Mouse (Mus musculus) small intestine, adult 2 months (tissue): Measurements from ENCODE around the gene Tcf7l1. TPM values are rescaled to one million over a fixed set of nuclear protein-coding genes. Genes with fewer than 3 reads are reported as not detected.

Experiments
- H3K27ac ChIP-seq: fragments of 200-500 bp; 2 replicates; pipeline ENCODE4 v1.5.1; 2012; ENCODE audit warnings: low read depth, low read length, control low read depth, inconsistent platforms; ENCODE audit not compliant: insufficient read depth
- H3K27me3 ChIP-seq: fragments of 200-500 bp; 2 replicates; pipeline ENCODE4 v1.6.1; 2012; ENCODE audit warnings: mild to moderate bottlenecking, moderate library complexity, low read length, inconsistent platforms; ENCODE audit not compliant: control insufficient read depth, insufficient read depth
- H3K36me3 ChIP-seq: fragments of 200-500 bp; 2 replicates; pipeline ENCODE4 v1.6.1; 2012; ENCODE audit warnings: mild to moderate bottlenecking, low read length, control low read depth, inconsistent platforms; ENCODE audit not compliant: control insufficient read depth, insufficient read depth
- H3K4me1 ChIP-seq: fragments of 200-500 bp; 2 replicates; pipeline ENCODE4 v1.6.1; 2012; ENCODE audit warnings: low read length, inconsistent platforms, mixed read lengths; ENCODE audit not compliant: control insufficient read depth, insufficient read depth, insufficient read length
- H3K4me3 ChIP-seq: fragments of 200-500 bp; 2 replicates; pipeline ENCODE4 v1.5.1; 2012; ENCODE audit warnings: low read depth, mild to moderate bottlenecking, control low read depth, inconsistent platforms, low read length, moderate library complexity
- CTCF ChIP-seq: fragments of 200-500 bp; IDR thresholded peaks from 2 replicates; pipeline ENCODE4 v1.5.1; 2012; ENCODE audit warnings: low read depth, mild to moderate bottlenecking, control low read depth, inconsistent platforms, low read length, moderate library complexity, mixed read lengths; ENCODE audit not compliant: insufficient replicate concordance, insufficient read length; ENCODE audit errors: extremely low read depth
- POLR2A ChIP-seq: fragments of 200-500 bp; IDR thresholded peaks from 2 replicates; pipeline ENCODE4 v1.6.1; 2012; ENCODE audit warnings: low read depth, mild to moderate bottlenecking, control low read depth, inconsistent platforms, low read length, moderate library complexity
- WGBS: fragments of 180-500 bp; shearing (Covaris S2); methylation state at CpG from one replicate; pipeline ENCODE4 v1.1.7; 2018; 5-methylcytosine and 5-hydroxymethylcytosine counted together
- polyA plus RNA-seq: library from polyadenylated mRNA; depleted of rRNA; stranded (reverse); fragments of >200 nt; gene quantifications from 2 replicates; pipeline ENCODE4 v1.2.3, GENCODE M21; 2012

Gene Tcf7l1
- polyA plus RNA-seq, 1 experiment, result 4.7 TPM

GRCm38 (mm10) chr6:72597956-72598753 is 190.9 kb downstream of the Tcf7l1 start, which contains the start of the genes Elmod3 and Retsat:
Gene Elmod3, minus strand, starts transcription at chr6:72598413.
Gene Retsat, plus strand, starts transcription at chr6:72598475.
- under 1% methylated on average over 38 of the region's 38 CpGs for WGBS
- peak within 1 kb of the TSS; percentile 43 for H3K27ac ChIP-seq

DNA sequence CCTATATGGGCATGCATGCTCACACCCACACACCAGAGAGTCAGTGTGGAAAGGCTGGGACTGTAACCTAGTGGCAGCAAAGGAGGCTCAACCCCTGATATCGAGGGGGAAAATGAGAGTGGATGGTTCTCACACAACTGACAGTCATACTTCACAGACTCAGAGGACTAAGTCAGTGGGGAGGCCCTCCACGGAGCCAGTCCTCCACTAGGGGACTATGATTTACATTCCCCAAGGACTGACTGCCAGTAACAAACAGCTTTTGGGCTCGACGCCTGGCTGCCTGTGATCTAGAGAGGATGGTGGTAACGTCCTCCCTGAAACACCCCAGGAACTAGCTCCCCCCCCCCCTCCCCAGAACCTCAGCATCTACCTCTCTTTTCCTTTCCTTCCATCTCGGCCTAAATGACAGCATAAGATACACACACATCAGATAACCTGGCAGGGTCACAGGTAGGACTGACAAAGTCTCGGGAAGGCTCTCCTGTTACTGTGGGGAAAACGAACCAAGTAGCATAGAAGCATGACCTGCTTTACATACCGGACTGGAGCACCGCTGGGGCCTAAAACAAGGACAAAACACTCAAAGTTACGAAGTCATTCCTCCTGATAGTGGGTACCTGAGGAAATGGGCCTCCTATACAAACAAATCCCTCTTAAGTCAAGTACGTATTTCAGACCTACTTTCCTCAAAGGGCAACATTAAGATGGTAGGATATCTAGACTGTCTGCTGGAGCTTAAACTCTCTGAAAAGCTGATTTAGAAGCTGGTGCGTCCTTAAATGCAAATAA is 191.8 kb downstream of the Tcf7l1 start:
- peaks cover 4% of the 10 kb centered on the region; the same call in 1 of the 2 replicates for H3K36me3 ChIP-seq
- peak overlapping the region; percentile 43 for H3K27ac ChIP-seq
- TF ChIP-seq CTCF (no peak), POLR2A (no peak)
- H3K27me3 ChIP-seq, result no peaks in the 10 kb centered on the region
- H3K4me1 ChIP-seq, result peaks cover 7% of the 10 kb centered on the region; the same call in 1 of the 2 replicates
- peak overlapping the region; percentile 9; the same call in 1 of the 2 replicates for H3K4me3 ChIP-seq
- WGBS, result 23% methylated on average over 13 of the region's 13 CpGs

More at GRCm38 (mm10) chr6:72597956-72598753, 190.9 kb downstream of the Tcf7l1 start, which contains the start of the genes Elmod3 and Retsat:
- Histone ChIP-seq H3K4me3 (peak within 1 kb of the TSS; percentile 82), H3K27me3 (no peaks in the 10 kb centered on the region), H3K4me1 (peaks cover 7% of the 10 kb centered on the region; the same call in 1 of the 2 replicates), H3K36me3 (0 out of 2 replicates have a peak, but pooled peaks cover 4% of the 10 kb centered on the region)
- TF ChIP-seq POLR2A, result peak; percentile 99
- TF ChIP-seq CTCF, result no peak

DNA sequence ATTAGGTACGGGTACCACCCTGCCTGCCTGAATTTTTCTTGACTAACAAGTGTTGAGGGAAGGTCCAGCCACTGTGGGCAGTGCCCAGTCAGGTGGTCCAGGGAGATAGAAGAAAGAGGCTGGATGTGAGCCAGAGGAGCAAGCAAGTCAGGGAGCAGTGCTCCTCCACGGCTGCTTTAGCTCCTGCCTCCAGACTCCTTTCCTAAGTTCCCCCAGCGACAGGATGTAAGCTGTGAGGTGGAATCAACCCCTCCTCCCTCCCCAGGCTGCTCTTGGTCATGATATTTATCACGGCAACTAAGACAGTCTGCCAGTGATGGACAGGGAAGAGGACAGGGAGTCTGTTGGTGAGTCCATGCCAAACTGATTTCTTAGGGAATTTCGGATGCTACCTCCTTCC is 195.1 kb downstream of the Tcf7l1 start:
- TF ChIP-seq POLR2A (no peak), CTCF (no peak)
- Histone ChIP-seq H3K4me3 (no peak overlapping the region), H3K27me3 (no peaks in the 10 kb centered on the region), H3K4me1 (peaks cover 21% of the 10 kb centered on the region), H3K27ac (no peak overlapping the region), H3K36me3 (peaks cover 4% of the 10 kb centered on the region; the same call in 1 of the 2 replicates)
- 73% methylated on average over 5 of the region's 5 CpGs for WGBS

- H3K4me3 ChIP-seq, result no peak overlapping the region
- 87% methylated on average over 6 of the region's 6 CpGs for WGBS
- H3K4me1 ChIP-seq, result peaks cover 20% of the 10 kb centered on the region
- TF ChIP-seq POLR2A (no peak), CTCF (no peak)
- no peak overlapping the region for H3K27ac ChIP-seq
- no peaks in the 10 kb centered on the region for H3K27me3 ChIP-seq
- peaks cover 4% of the 10 kb centered on the region; the same call in 1 of the 2 replicates for H3K36me3 ChIP-seq
Observed at GRCm38 (mm10) chr6:72593011-72593803, 195.8 kb downstream of the Tcf7l1 start.

GRCm38 (mm10) chr6:72590111-72590510 is 198.9 kb downstream of the Tcf7l1 start:
- Histone ChIP-seq H3K36me3 (peaks cover 14% of the 10 kb centered on the region; the same call in 1 of the 2 replicates), H3K4me3 (no peak overlapping the region), H3K27me3 (no peaks in the 10 kb centered on the region), H3K4me1 (peaks cover 18% of the 10 kb centered on the region), H3K27ac (peak overlapping the region; percentile 99)
- TF ChIP-seq POLR2A (no peak), CTCF (no peak)

DNA sequence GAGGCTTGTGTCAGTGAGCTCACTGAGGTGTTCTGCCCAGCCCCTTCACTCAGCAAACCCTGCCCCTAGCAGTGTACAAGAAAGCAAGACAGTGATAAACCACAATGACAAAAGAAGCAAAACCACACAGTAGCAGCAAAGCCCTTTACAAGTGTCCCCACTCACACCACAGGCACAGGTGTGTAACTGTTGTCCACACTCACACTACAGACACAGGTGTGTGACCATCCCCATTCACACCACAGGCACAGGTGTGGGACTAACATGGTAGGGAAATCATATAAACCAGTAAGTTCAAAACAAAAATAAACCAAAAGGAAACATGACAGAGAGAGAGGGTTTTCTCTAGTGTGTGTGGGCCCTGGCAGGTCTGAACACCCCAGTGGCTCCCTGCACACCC is 200.7 kb downstream of the Tcf7l1 start:
- H3K36me3 ChIP-seq, result peaks cover 12% of the 10 kb centered on the region; the same call in 1 of the 2 replicates
- H3K27ac ChIP-seq, result no peak overlapping the region
- TF ChIP-seq POLR2A (no peak), CTCF (no peak)
- H3K4me3 ChIP-seq, result no peak overlapping the region
- peaks cover 24% of the 10 kb centered on the region for H3K4me1 ChIP-seq
- H3K27me3 ChIP-seq, result no peaks in the 10 kb centered on the region
